Mouse (Mus musculus): ENCODE data around the gene Lrrc75a.

Lrrc75a gene

DNA sequence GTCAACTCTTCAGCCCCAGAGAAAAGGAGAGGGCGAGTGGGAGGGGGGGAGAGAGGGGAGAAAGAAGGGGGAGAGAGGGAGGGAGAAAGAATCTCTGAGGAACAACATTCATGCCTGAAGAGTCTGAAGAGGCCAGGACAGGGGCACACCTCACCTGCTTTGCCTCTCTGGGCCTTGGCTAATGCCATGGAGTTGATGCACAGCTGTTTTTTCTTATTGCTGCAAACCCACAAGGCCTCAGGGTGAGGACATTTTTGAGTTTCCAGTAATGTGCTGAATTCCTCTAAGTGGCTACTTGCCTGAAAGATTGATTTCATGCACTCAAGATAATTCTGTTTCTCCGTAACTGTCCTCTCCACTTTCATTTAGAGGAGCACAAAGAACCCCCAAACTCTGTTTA, 90.2 kb downstream of the Lrrc75a start:
- no peak for DNase-seq (ENCODE audit: low read depth in 2 of 2, low spot score in 2 of 2)

DNA sequence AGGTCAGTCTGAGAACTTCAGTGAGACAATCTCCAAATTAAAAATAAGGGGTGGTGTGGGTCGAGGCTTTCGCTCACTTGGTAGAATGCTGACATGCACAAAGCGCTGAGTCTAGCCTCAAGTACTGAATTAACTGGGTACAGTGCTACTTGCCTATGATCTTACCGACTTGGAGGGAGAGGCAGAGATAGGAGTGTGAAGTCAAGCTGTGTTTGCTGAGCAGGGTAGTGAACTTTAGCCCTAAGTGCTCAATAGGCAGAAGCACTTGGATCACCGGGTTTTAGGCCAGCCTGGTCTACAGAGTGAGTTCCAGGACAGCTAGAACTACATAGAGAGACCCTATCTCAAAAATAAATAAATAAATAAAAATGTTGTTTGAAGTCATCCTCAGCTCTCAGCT, 91.1 kb downstream of the Lrrc75a start:
- DNase-seq (ENCODE audit: low read depth in 2 of 2, low spot score in 2 of 2), result no peak

DNA sequence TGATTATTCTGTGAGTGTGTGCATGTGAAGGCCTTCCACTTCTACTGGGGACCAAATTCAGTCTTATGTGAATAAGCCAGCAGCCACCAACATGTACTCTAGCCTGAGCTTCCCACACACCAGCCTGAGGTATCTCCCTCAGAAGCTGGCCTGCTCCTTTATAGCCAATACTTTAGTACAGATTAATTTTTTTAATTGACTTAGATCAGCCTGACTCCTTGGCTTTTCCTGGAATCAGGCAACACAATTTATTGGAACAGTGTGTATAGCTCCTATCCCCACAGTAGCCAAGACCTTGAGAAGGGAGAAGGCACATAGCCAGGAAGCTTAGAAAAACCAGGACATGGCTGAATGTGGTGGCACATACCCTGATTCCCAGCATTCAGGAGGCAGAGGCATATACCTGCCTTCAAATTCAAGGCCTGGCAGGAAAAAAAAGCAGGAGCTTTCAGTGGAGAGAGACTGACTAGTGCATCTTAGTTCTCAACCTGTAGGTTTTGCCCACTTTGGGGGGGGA, 92.4 kb downstream of the Lrrc75a start:
- no peak for DNase-seq (ENCODE audit: low read depth in 2 of 2, low spot score in 2 of 2)

DNA sequence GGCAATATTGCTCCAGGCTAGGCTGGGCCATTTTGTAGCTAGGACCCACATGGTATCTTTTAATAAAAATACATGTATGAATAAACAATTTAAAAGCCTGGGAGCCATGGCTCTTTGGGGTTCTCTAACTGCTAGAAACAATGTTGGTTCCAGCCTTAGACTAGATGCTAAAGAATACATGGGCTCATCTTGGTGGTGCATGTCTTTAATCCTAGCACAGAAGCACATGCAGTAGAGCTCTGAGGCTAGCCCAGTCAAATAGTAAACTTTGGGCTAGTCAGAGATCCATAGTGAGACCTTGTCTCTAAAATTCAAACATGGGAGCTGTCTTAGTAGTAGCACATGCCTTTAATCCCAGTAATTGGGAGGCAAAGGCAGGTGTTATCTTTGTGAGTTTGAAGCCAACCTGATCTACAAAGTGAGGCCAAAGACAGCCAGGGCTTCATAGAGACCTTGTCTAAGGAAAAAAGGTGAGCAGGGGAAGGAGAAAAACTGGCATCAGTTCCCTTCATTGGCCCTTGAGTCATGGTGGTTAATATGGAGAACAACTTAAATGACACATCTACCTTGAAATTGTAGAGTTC, 93.3 kb downstream of the Lrrc75a start:
- DNase-seq (ENCODE audit: low read depth in 2 of 2, low spot score in 2 of 2), result no peak
